Mouse (Mus musculus): ENCODE data around the gene Utp18. TPM values are rescaled to one million over a fixed set of nuclear protein-coding genes. Genes with fewer than 3 reads are reported as not detected.
A peak's percentile ranks its signal among the peaks of the same experiment; 100 is the strongest.

The Utp18 gene
- polyA plus RNA-seq, 1 experiment from 2014 or later, result 40.6 TPM

DNA sequence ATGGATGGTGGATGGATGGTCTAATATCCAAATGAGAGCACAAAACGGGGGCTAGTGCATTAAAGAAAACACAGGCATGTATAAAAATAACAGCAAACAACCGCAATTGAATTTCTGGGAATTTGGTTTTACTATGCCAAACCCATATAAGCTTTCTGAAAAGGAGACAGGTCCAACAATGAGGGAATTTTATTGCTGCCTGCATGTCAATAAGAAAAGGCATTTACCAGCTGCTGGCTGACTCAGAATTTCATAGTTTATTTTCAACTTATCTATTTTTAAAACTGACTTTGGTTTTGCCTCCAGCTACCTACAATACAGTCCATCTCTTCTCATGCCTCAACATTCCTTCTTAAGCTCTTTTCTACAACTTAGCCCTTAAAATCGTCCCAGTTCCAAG lies 33.0 kb downstream of the Utp18 start:
- Histone ChIP-seq H3K4me3 (ENCODE audit: low read length) (no peak overlapping the region), H3K4me1 (ENCODE audit: control insufficient read depth, insufficient read depth, low read length) (no peaks in the 10 kb centered on the region), H3K9ac (ENCODE audit: low read depth, low read length) (no peak overlapping the region), H3K9me3 (ENCODE audit: control insufficient read depth, low read length) (no peaks in the 10 kb centered on the region), H3K27me3 (ENCODE audit: control insufficient read depth, insufficient read depth, low read length) (no peaks in the 10 kb centered on the region), H3K27ac (ENCODE audit: low read depth, low read length) (no peak overlapping the region), H3K36me3 (ENCODE audit: control insufficient read depth, insufficient read depth, low read length) (no peaks in the 10 kb centered on the region), H3K4me2 (replicated peaks; ENCODE audit: low read depth, low read length) (no peak overlapping the region)
- ATAC-seq (ENCODE audit: low FRiP score, low TSS enrichment), result no peak
- WGBS, result 78% methylated on average over 3 of the region's 3 CpGs

DNA sequence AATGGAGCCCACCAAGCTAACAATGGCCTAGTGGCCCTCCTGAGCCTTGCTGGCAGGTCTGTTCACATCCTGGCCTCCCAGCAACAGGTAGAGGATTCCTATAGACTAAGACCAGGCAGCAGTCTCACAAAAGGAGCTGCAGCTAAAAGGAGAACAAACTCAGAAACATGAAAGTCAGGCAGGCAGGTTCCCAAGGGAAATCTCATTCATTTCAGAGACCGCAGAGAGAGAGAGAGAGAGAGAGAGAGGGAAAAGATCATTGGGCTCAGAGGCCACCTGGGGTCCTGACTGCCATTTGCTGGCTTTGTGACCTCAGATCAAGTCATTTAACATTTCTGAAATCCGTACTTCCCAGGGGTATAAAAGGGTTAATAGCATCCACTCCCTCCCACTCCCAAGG lies 38.2 kb downstream of the Utp18 start:
- H3K4me2 ChIP-seq (replicated peaks; ENCODE audit: low read depth, low read length), result no peak overlapping the region
- no peaks in the 10 kb centered on the region for H3K4me1 ChIP-seq (ENCODE audit: control insufficient read depth, insufficient read depth, low read length)
- no peaks in the 10 kb centered on the region for H3K9me3 ChIP-seq (ENCODE audit: control insufficient read depth, low read length)
- no peak for ATAC-seq (ENCODE audit: low FRiP score, low TSS enrichment)
- no peak overlapping the region for H3K9ac ChIP-seq (ENCODE audit: low read depth, low read length)
- H3K27me3 ChIP-seq (ENCODE audit: control insufficient read depth, insufficient read depth, low read length), result no peaks in the 10 kb centered on the region
- 18% methylated on average over 2 of the region's 2 CpGs for WGBS
- no peaks in the 10 kb centered on the region for H3K36me3 ChIP-seq (ENCODE audit: control insufficient read depth, insufficient read depth, low read length)
- H3K27ac ChIP-seq (ENCODE audit: low read depth, low read length), result no peak overlapping the region
- no peak overlapping the region for H3K4me3 ChIP-seq (ENCODE audit: low read length)

DNA sequence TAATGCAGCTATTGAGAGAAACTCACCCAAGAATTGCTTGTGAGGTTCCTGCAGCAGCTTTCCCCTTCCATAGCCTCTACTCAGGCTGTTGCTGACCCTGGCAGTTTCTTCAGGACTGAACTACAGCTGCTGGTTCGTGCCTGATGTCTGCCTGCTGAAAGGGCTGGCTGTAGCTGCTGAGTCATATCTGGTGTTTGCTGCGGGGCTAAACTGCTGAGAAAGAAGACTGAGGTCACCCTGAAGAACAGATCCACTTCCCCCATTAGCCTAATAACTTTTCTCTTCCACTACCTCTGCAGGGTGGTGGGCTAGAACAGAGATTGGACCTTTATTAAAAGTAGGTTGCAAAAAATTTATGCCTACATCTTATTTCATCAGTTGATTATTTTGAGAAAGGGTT lies 49.8 kb downstream of the Utp18 start:
- H3K4me3 ChIP-seq (ENCODE audit: low read length), result no peak overlapping the region
- no peak overlapping the region for H3K4me2 ChIP-seq (replicated peaks; ENCODE audit: low read depth, low read length)
- no peak for ATAC-seq (ENCODE audit: low FRiP score, low TSS enrichment)
- WGBS, result 70% methylated on average over 2 of the region's 2 CpGs
- no peak overlapping the region for H3K27ac ChIP-seq (ENCODE audit: low read depth, low read length)
- no peaks in the 10 kb centered on the region for H3K36me3 ChIP-seq (ENCODE audit: control insufficient read depth, insufficient read depth, low read length)
- H3K9ac ChIP-seq (ENCODE audit: low read depth, low read length), result no peak overlapping the region
- no peaks in the 10 kb centered on the region for H3K4me1 ChIP-seq (ENCODE audit: control insufficient read depth, insufficient read depth, low read length)
- no peaks in the 10 kb centered on the region for H3K27me3 ChIP-seq (ENCODE audit: control insufficient read depth, insufficient read depth, low read length)
- no peaks in the 10 kb centered on the region for H3K9me3 ChIP-seq (ENCODE audit: control insufficient read depth, low read length)

DNA sequence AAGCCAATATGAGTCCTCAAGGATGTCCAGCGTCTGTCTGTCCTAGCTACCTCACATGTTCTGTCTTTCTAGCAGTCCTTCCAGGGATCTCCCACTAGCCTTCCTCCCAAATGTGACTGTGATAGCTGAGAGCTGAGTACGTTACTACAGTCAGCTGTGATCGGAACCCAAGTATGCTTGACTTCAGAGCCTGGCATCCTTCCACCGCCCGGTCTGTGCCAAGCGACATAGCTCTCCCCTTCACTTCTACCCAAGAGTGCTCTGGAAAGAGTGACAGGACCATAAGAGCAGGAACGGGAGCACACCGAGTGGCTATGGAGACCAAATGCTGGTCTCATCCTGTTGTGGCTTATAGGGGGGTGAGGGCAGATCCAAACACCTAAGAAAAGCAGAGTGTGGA lies 55.6 kb downstream of the Utp18 start:
- Histone ChIP-seq H3K4me3 (ENCODE audit: low read length) (no peak overlapping the region), H3K27me3 (ENCODE audit: control insufficient read depth, insufficient read depth, low read length) (no peaks in the 10 kb centered on the region), H3K4me1 (ENCODE audit: control insufficient read depth, insufficient read depth, low read length) (no peaks in the 10 kb centered on the region), H3K36me3 (ENCODE audit: control insufficient read depth, insufficient read depth, low read length) (no peaks in the 10 kb centered on the region), H3K4me2 (replicated peaks; ENCODE audit: low read depth, low read length) (no peak overlapping the region), H3K9ac (ENCODE audit: low read depth, low read length) (no peak overlapping the region), H3K27ac (ENCODE audit: low read depth, low read length) (no peak overlapping the region), H3K9me3 (ENCODE audit: control insufficient read depth, low read length) (no peaks in the 10 kb centered on the region)
- 91% methylated on average over 8 of the region's 8 CpGs for WGBS
- ATAC-seq (ENCODE audit: low FRiP score, low TSS enrichment), result no peak

DNA sequence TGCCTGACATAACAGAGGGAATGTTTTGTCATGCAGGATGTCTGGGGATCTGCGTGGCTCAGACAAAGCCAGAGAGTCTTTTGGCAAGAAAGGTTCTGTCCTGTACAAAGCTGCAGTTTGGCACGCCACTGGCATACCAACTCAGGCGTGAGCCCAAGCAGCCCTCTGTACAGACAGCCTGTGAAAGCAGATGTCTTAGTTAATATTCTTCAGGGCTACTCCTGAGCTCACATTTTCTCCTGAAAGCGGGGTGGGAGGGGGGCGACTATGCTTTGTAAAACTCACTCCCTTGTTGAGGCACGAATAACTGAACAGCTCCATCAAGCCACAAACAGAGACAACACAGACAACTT lies 56.3 kb downstream of the Utp18 start:
- Histone ChIP-seq H3K36me3 (ENCODE audit: control insufficient read depth, insufficient read depth, low read length) (no peaks in the 10 kb centered on the region), H3K4me2 (replicated peaks; ENCODE audit: low read depth, low read length) (no peak overlapping the region), H3K4me3 (ENCODE audit: low read length) (no peak overlapping the region), H3K9me3 (ENCODE audit: control insufficient read depth, low read length) (no peaks in the 10 kb centered on the region), H3K27me3 (ENCODE audit: control insufficient read depth, insufficient read depth, low read length) (no peaks in the 10 kb centered on the region), H3K27ac (ENCODE audit: low read depth, low read length) (no peak overlapping the region), H3K9ac (ENCODE audit: low read depth, low read length) (no peak overlapping the region), H3K4me1 (ENCODE audit: control insufficient read depth, insufficient read depth, low read length) (no peaks in the 10 kb centered on the region)
- 90% methylated on average over 6 of the region's 6 CpGs for WGBS
- ATAC-seq (ENCODE audit: low FRiP score, low TSS enrichment), result no peak

DNA sequence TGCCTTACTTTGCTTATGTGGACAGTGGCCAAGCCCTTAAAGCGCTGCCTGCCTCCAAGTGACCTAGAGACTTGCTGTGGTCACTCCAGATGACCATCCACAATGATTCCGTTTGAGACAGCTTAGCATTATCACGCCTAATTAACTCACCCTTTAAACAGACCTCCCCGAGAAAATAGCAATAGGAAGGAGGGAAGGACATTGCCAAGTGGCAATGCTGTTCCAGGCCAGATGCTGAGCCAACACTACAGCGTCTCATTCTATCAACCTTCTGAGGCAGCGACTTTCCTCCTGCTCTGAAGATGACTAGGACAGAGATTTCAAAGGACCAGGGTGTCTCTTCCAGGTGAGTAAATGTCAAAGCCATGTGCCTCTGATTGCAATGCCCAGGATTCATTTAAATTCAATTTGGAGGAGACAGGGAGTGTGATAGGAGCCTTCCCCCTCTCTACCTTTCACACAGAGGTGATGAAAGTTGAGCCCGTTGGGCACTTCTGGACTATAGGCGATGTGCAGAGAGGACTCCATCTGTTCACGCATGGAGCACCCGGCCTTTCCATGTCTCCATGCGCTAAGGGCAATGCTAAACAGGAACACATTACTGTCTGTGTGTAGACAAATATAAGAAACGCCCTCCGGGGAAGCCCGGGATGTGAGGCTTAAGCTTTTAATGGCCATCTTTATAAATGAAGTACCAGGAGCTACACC lies 56.8 kb downstream of the Utp18 start:
- H3K4me1 ChIP-seq (ENCODE audit: control insufficient read depth, insufficient read depth, low read length), result no peaks in the 10 kb centered on the region
- H3K4me2 ChIP-seq (replicated peaks; ENCODE audit: low read depth, low read length), result no peak overlapping the region
- H3K36me3 ChIP-seq (ENCODE audit: control insufficient read depth, insufficient read depth, low read length), result no peaks in the 10 kb centered on the region
- no peak overlapping the region for H3K9ac ChIP-seq (ENCODE audit: low read depth, low read length)
- H3K27me3 ChIP-seq (ENCODE audit: control insufficient read depth, insufficient read depth, low read length), result no peaks in the 10 kb centered on the region
- no peak overlapping the region for H3K4me3 ChIP-seq (ENCODE audit: low read length)
- no peaks in the 10 kb centered on the region for H3K9me3 ChIP-seq (ENCODE audit: control insufficient read depth, low read length)
- no peak overlapping the region for H3K27ac ChIP-seq (ENCODE audit: low read depth, low read length)
- no peak for ATAC-seq (ENCODE audit: low FRiP score, low TSS enrichment)
- WGBS, result 67% methylated on average over 14 of the region's 14 CpGs

DNA sequence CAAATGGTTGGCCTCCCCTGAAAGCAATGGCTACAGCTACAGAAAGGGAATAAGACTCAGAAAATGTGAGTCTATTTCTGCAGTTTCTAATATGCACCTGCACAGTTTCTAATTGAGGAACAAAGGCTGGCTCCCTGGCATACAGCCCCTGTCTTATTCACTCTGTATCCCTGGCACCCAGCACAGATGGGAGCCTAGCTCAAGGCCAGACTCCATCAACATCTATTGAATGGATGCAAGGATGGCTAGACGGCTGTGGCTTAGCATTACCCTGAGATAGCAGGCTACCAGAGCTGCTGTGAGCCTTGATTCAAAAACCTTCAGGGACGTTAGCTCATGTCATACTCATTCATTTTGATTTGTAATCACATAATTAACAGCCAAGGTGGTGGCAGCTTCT lies 63.3 kb downstream of the Utp18 start:
- H3K27me3 ChIP-seq (ENCODE audit: control insufficient read depth, insufficient read depth, low read length), result no peaks in the 10 kb centered on the region
- WGBS, result 59% methylated on average over 2 of the region's 2 CpGs
- peaks cover 7% of the 10 kb centered on the region for H3K4me1 ChIP-seq (ENCODE audit: control insufficient read depth, insufficient read depth, low read length)
- H3K36me3 ChIP-seq (ENCODE audit: control insufficient read depth, insufficient read depth, low read length), result no peaks in the 10 kb centered on the region
- no peak for ATAC-seq (ENCODE audit: low FRiP score, low TSS enrichment)
- no peak overlapping the region for H3K9ac ChIP-seq (ENCODE audit: low read depth, low read length)
- no peak overlapping the region for H3K4me2 ChIP-seq (replicated peaks; ENCODE audit: low read depth, low read length)
- H3K9me3 ChIP-seq (ENCODE audit: control insufficient read depth, low read length), result no peaks in the 10 kb centered on the region
- H3K27ac ChIP-seq (ENCODE audit: low read depth, low read length), result no peak overlapping the region
- H3K4me3 ChIP-seq (ENCODE audit: low read length), result no peak overlapping the region

DNA sequence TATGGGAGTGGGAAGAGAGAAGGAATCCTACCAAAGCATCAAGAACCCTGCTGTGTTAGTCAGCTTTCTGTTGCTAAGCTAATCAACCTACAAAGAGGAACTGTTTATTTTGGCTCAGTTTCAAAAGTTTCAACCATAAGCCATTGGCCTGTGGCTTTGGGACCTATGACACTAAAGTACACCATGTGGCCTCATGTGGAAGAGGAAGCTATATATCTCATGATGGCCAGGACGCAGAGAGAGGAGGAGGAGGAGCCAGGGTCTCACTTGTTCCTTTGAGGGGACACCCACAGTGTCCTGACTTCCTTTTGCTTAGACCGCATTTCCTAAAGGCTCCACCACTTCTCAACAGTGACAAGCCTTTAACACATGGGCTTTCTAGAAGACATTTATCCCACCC lies 64.0 kb downstream of the Utp18 start:
- Histone ChIP-seq H3K4me2 (replicated peaks; ENCODE audit: low read depth, low read length) (no peak overlapping the region), H3K9ac (ENCODE audit: low read depth, low read length) (no peak overlapping the region), H3K27ac (ENCODE audit: low read depth, low read length) (no peak overlapping the region), H3K4me3 (ENCODE audit: low read length) (no peak overlapping the region), H3K4me1 (ENCODE audit: control insufficient read depth, insufficient read depth, low read length) (peaks cover 7% of the 10 kb centered on the region), H3K36me3 (ENCODE audit: control insufficient read depth, insufficient read depth, low read length) (no peaks in the 10 kb centered on the region), H3K27me3 (ENCODE audit: control insufficient read depth, insufficient read depth, low read length) (no peaks in the 10 kb centered on the region), H3K9me3 (ENCODE audit: control insufficient read depth, low read length) (no peaks in the 10 kb centered on the region)
- WGBS, result 32% methylated on average over 2 of the region's 2 CpGs
- peak; percentile 80 for ATAC-seq (ENCODE audit: low FRiP score, low TSS enrichment)

DNA sequence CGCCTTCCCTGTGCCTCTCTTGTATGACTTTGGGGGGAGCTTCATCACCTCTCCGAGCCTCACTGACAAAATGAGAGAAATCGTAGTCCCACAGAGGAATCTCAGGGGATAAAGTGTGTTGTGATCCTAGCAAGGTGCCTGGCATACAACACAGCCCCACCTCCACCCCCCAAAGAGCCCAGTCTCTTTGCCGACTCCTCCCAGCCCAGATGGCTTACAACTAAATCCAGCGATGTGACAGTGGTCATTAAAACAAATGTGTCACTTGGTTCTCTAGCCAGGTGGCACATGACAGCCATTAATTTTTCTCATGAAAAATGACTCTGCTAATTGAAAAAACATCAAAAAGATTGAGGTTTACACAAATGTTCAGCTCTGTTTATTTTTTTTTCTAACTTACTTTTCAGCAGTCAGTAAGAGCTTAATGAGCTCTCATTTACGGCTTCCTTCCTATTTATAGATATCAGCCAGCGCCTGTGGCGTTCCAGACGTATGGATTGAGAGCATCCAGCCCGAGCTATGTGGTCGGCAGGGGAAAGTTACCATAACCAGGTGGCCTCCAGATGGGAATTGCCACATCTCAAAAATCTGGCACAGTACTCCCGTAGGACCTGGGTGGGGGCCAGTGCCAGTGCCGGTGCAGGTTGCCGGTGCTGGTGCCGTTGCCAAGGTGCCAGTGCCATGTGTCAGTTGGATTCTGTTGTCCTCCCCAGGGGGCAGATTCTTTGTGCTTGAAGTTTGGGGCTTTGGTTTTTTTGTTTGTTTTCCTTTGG lies 67.4 kb downstream of the Utp18 start:
- no peak overlapping the region for H3K4me3 ChIP-seq (ENCODE audit: low read length)
- H3K9me3 ChIP-seq (ENCODE audit: control insufficient read depth, low read length), result no peaks in the 10 kb centered on the region
- no peak overlapping the region for H3K27ac ChIP-seq (ENCODE audit: low read depth, low read length)
- no peaks in the 10 kb centered on the region; the same call in none of the 2 replicates for H3K27me3 ChIP-seq (ENCODE audit: control insufficient read depth, insufficient read depth, low read length)
- H3K9ac ChIP-seq (ENCODE audit: low read depth, low read length), result no peak overlapping the region
- no peaks in the 10 kb centered on the region for H3K36me3 ChIP-seq (ENCODE audit: control insufficient read depth, insufficient read depth, low read length)
- H3K4me2 ChIP-seq (replicated peaks; ENCODE audit: low read depth, low read length), result no peak overlapping the region
- ATAC-seq (ENCODE audit: low FRiP score, low TSS enrichment), result no peak
- peaks cover 7% of the 10 kb centered on the region for H3K4me1 ChIP-seq (ENCODE audit: control insufficient read depth, insufficient read depth, low read length)
- 24% methylated on average over 15 of the region's 15 CpGs for WGBS
